Mouse (Mus musculus): ENCODE results near the gene Angel1. TPM values are rescaled to one million over a fixed set of nuclear protein-coding genes. Genes with fewer than 3 reads are reported as not detected.
A peak's percentile ranks its signal among the peaks of the same experiment; 100 is the strongest.

The Angel1 gene
- polyA plus RNA-seq, 1 experiment from 2014 or later, result 3.4 TPM

GRCm38 (mm10) chr12:86702690-86703089 lies 23.6 kb downstream of the Angel1 start:
- no peak for DNase-seq (ENCODE audit: low spot score)

GRCm38 (mm10) chr12:86701491-86701890 lies 24.8 kb downstream of the Angel1 start:
- DNase-seq (ENCODE audit: low spot score), result no peak

- no peak for DNase-seq (ENCODE audit: low spot score)
Observed at GRCm38 (mm10) chr12:86700927-86701310, 25.3 kb downstream of the Angel1 start.

GRCm38 (mm10) chr12:86699965-86700926 lies 26.0 kb downstream of the Angel1 start:
- DNase-seq (ENCODE audit: low spot score), result no peak

- DNase-seq (ENCODE audit: low spot score), result no peak
Observed at GRCm38 (mm10) chr12:86698537-86698936, 27.7 kb downstream of the Angel1 start.

- DNase-seq (ENCODE audit: low spot score), result no peak
Observed at GRCm38 (mm10) chr12:86697996-86698395, 28.3 kb downstream of the Angel1 start.

GRCm38 (mm10) chr12:86694441-86694840 lies 31.8 kb downstream of the Angel1 start:
- DNase-seq (ENCODE audit: low spot score), result no peak

- DNase-seq (ENCODE audit: low spot score), result no peak
Observed at GRCm38 (mm10) chr12:86693389-86693788, 32.9 kb downstream of the Angel1 start.

GRCm38 (mm10) chr12:86692471-86693356 lies 33.5 kb downstream of the Angel1 start:
- no peak for DNase-seq (ENCODE audit: low spot score)

- no peak for DNase-seq (ENCODE audit: low spot score)
Observed at GRCm38 (mm10) chr12:86690700-86691485, 35.4 kb downstream of the Angel1 start.

GRCm38 (mm10) chr12:86688917-86689316 lies 37.3 kb downstream of the Angel1 start:
- DNase-seq (ENCODE audit: low spot score), result no peak

- no peak for DNase-seq (ENCODE audit: low spot score)
Observed at GRCm38 (mm10) chr12:86687971-86688573, 38.2 kb downstream of the Angel1 start.

- DNase-seq (ENCODE audit: low spot score), result no peak
Observed at GRCm38 (mm10) chr12:86687445-86687955, 38.8 kb downstream of the Angel1 start.

- peak; percentile 40 for DNase-seq (ENCODE audit: low spot score)
Observed at GRCm38 (mm10) chr12:86686551-86687330, 39.5 kb downstream of the Angel1 start.

GRCm38 (mm10) chr12:86685275-86685674 lies 41.0 kb downstream of the Angel1 start:
- DNase-seq (ENCODE audit: low spot score), result no peak

GRCm38 (mm10) chr12:86683698-86684097 lies 42.6 kb downstream of the Angel1 start:
- no peak for DNase-seq (ENCODE audit: low spot score)

- no peak for DNase-seq (ENCODE audit: low spot score)
Observed at GRCm38 (mm10) chr12:86682178-86682577, 44.1 kb downstream of the Angel1 start.

- DNase-seq (ENCODE audit: low spot score), result no peak
Observed at GRCm38 (mm10) chr12:86681626-86682025, 44.6 kb downstream of the Angel1 start.

GRCm38 (mm10) chr12:86680591-86681193 lies 45.6 kb downstream of the Angel1 start:
- DNase-seq (ENCODE audit: low spot score), result no peak
